Mouse (Mus musculus) kidney, embryonic 15.5 days (tissue): ENCODE results near the gene Olfr718-ps1. TPM values are rescaled to one million over a fixed set of nuclear protein-coding genes. Genes with fewer than 3 reads are reported as not detected.
A peak's percentile ranks its signal among the peaks of the same experiment; 100 is the strongest.
"Not testable (repeated sequence)": the region's sequence is repeated elsewhere in the genome, so short reads cannot be mapped to it uniquely, and the experiment has no call there.

Experiments
- ATAC-seq: fragments of 200-750 bp; cut with Nextera tagmentation; replicated peaks from 2 replicates; pipeline ENCODE4 v1.8.0; 2017; ENCODE audit warnings: moderate TSS enrichment; ENCODE audit not compliant: low FRiP score
- H3K27ac ChIP-seq: fragments of 300-500 bp; sonication (generic); 2 replicates; pipeline ENCODE4 v1.5.1; 2015; ENCODE audit warnings: mild to moderate bottlenecking, inconsistent platforms
- H3K27me3 ChIP-seq: fragments of 300-500 bp; sonication (generic); 2 replicates; pipeline ENCODE4 v1.6.1; 2015; ENCODE audit warnings: inconsistent platforms
- H3K36me3 ChIP-seq: fragments of 300-500 bp; sonication (generic); 2 replicates; pipeline ENCODE4 v1.6.1; 2015; ENCODE audit warnings: inconsistent platforms
- H3K4me1 ChIP-seq: fragments of 300-500 bp; sonication (generic); 2 replicates; pipeline ENCODE4 v1.6.1; 2015; ENCODE audit warnings: inconsistent platforms
- H3K4me2 ChIP-seq: fragments of 300-500 bp; sonication (generic); 2 replicates; pipeline ENCODE4 v1.6.1; 2015; ENCODE audit warnings: moderate library complexity, mild to moderate bottlenecking, inconsistent platforms
- H3K4me3 ChIP-seq: fragments of 300-500 bp; sonication (generic); replicated peaks from 2 replicates; pipeline ENCODE4 v1.5.1; 2015; ENCODE audit warnings: mild to moderate bottlenecking, inconsistent platforms
- H3K9ac ChIP-seq: fragments of 300-500 bp; sonication (generic); 2 replicates; pipeline ENCODE4 v1.6.1; 2015; ENCODE audit warnings: mild to moderate bottlenecking, inconsistent platforms
- H3K9me3 ChIP-seq: fragments of 300-500 bp; sonication (generic); replicated peaks from 2 replicates; pipeline ENCODE4 v1.6.1; 2016; ENCODE audit warnings: inconsistent platforms
- WGBS: fragments of 180-500 bp; shearing (Covaris S2); methylation state at CpG from one replicate; pipeline ENCODE4 v1.1.7; 2015; ENCODE audit warnings: mixed read lengths; 5-methylcytosine and 5-hydroxymethylcytosine counted together
- polyA plus RNA-seq: library from polyadenylated mRNA; unstranded; fragments of >200 nt; fragmentation: Nextera tagmentation; extraction: Ambion mirVana; gene quantifications from 2 replicates; pipeline ENCODE4 v1.2.1, GENCODE M21; 2015

Gene Olfr718-ps1
- 0.04 TPM in 1 of 2 replicates, not detected in the other for polyA plus RNA-seq

GRCm38 (mm10) chr5:143147481-143147880 is at the start of gene Olfr718-ps1:
Gene Olfr718-ps1 (minus strand): TSS chr5:143147581.
- no peak within 1 kb of the TSS for H3K4me2 ChIP-seq
- H3K4me3 ChIP-seq: no peak within 1 kb of the TSS
- H3K9me3 ChIP-seq: 0 out of 2 replicates have a peak, but pooled peaks cover 2% of the 10 kb centered on the region
- ATAC-seq: no peak
- H3K36me3 ChIP-seq: no peaks in the 10 kb centered on the region
- 80% methylated on average over 3 of the region's 3 CpGs for WGBS
- H3K4me1 ChIP-seq: no peaks in the 10 kb centered on the region
- H3K27me3 ChIP-seq: no peaks in the 10 kb centered on the region
- no peak within 1 kb of the TSS for H3K9ac ChIP-seq
- no peak within 1 kb of the TSS for H3K27ac ChIP-seq

GRCm38 (mm10) chr5:143196506-143196905 is 49.1 kb upstream of the Olfr718-ps1 start:
- Histone ChIP-seq H3K4me1 (no peaks in the 10 kb centered on the region), H3K27me3 (no peaks in the 10 kb centered on the region), H3K9ac (no peak overlapping the region), H3K9me3 (no peaks in the 10 kb centered on the region), H3K27ac (no peak overlapping the region), H3K4me3 (no peak overlapping the region), H3K36me3 (no peaks in the 10 kb centered on the region), H3K4me2 (no peak overlapping the region)
- WGBS: 93% methylated on average over 4 of the region's 4 CpGs
- ATAC-seq: no peak

- H3K4me3 ChIP-seq: no peak overlapping the region
- H3K4me1 ChIP-seq: no peaks in the 10 kb centered on the region
- WGBS: 71% methylated on average over 2 of the region's 2 CpGs
- no peak overlapping the region for H3K9ac ChIP-seq
- H3K36me3 ChIP-seq: no peaks in the 10 kb centered on the region
- H3K4me2 ChIP-seq: no peak overlapping the region
- no peaks in the 10 kb centered on the region for H3K27me3 ChIP-seq
- no peak overlapping the region for H3K27ac ChIP-seq
- no peak for ATAC-seq
- H3K9me3 ChIP-seq: no peaks in the 10 kb centered on the region
Observed at GRCm38 (mm10) chr5:143195166-143195565, 47.8 kb upstream of the Olfr718-ps1 start.

GRCm38 (mm10) chr5:143194747-143195146 is 47.4 kb upstream of the Olfr718-ps1 start:
- not testable (repeated sequence) for H3K36me3 ChIP-seq, H3K27ac ChIP-seq, H3K4me1 ChIP-seq, H3K9me3 ChIP-seq, H3K4me2 ChIP-seq, ATAC-seq, H3K4me3 ChIP-seq, H3K9ac ChIP-seq, H3K27me3 ChIP-seq
- WGBS: 63% methylated on average over 8 of the region's 8 CpGs

- WGBS: 87% methylated on average over 8 of the region's 8 CpGs
- Histone ChIP-seq H3K4me1 (no peaks in the 10 kb centered on the region), H3K4me3 (no peak overlapping the region), H3K27ac (no peak overlapping the region), H3K36me3 (no peaks in the 10 kb centered on the region), H3K9me3 (no peaks in the 10 kb centered on the region), H3K27me3 (no peaks in the 10 kb centered on the region), H3K9ac (no peak overlapping the region), H3K4me2 (no peak overlapping the region)
- no peak for ATAC-seq
Observed at GRCm38 (mm10) chr5:143192806-143193205, 45.4 kb upstream of the Olfr718-ps1 start.

GRCm38 (mm10) chr5:143188014-143188413 is 40.6 kb upstream of the Olfr718-ps1 start:
- 75% methylated on average over 1 of the region's 1 CpGs for WGBS

GRCm38 (mm10) chr5:143180255-143181076 is 33.1 kb upstream of the Olfr718-ps1 start, which contains the start of the genes Rbak and Spdye4b:
Gene Rbak (minus strand): TSS chr5:143180775.
Gene Spdye4b (plus strand): TSS chr5:143181017.
- Histone ChIP-seq H3K9ac (peak within 1 kb of the TSS; percentile 84), H3K36me3 (peaks cover 35% of the 10 kb centered on the region), H3K27ac (peak within 1 kb of the TSS; percentile 91), H3K4me2 (peak within 1 kb of the TSS; percentile 77), H3K27me3 (no peaks in the 10 kb centered on the region), H3K4me3 (peak within 1 kb of the TSS; percentile 68), H3K4me1 (peaks cover 11% of the 10 kb centered on the region), H3K9me3 (peaks cover 5% of the 10 kb centered on the region; the same call in 1 of the 2 replicates)
- peak; percentile 96 for ATAC-seq
- WGBS: under 1% methylated on average over 58 of the region's 58 CpGs

More at GRCm38 (mm10) chr5:143188014-143188413, 40.6 kb upstream of the Olfr718-ps1 start:
- H3K9me3 ChIP-seq, ATAC-seq, H3K4me2 ChIP-seq, H3K4me3 ChIP-seq, H3K36me3 ChIP-seq, H3K4me1 ChIP-seq, H3K27ac ChIP-seq, H3K9ac ChIP-seq, H3K27me3 ChIP-seq: not testable (repeated sequence)

GRCm38 (mm10) chr5:143179179-143179578 is 31.8 kb upstream of the Olfr718-ps1 start:
- Histone ChIP-seq H3K4me3 (peak overlapping the region; percentile 68; the same call in 1 of the 2 replicates), H3K9ac (0 out of 2 replicates have a peak overlapping the region, but pooled peaks have one; percentile 84), H3K36me3 (peaks cover 48% of the 10 kb centered on the region), H3K4me2 (peak overlapping the region; percentile 77), H3K9me3 (peaks cover 5% of the 10 kb centered on the region; the same call in 1 of the 2 replicates), H3K4me1 (peaks cover 11% of the 10 kb centered on the region), H3K27ac (no peak overlapping the region), H3K27me3 (no peaks in the 10 kb centered on the region)
- WGBS: 38% methylated on average over 6 of the region's 6 CpGs
- ATAC-seq: no peak

- Histone ChIP-seq H3K4me2 (no peak overlapping the region), H3K27ac (no peak overlapping the region), H3K4me3 (no peak overlapping the region), H3K36me3 (peaks cover 63% of the 10 kb centered on the region), H3K4me1 (peaks cover 11% of the 10 kb centered on the region), H3K9ac (no peak overlapping the region), H3K27me3 (no peaks in the 10 kb centered on the region), H3K9me3 (peaks cover 5% of the 10 kb centered on the region; the same call in 1 of the 2 replicates)
- WGBS: 89% methylated on average over 3 of the region's 3 CpGs
- no peak for ATAC-seq
Observed at GRCm38 (mm10) chr5:143177541-143178200, 30.3 kb upstream of the Olfr718-ps1 start.

- peaks cover 5% of the 10 kb centered on the region; the same call in 1 of the 2 replicates for H3K9me3 ChIP-seq
- no peaks in the 10 kb centered on the region for H3K27me3 ChIP-seq
- H3K4me3 ChIP-seq: no peak overlapping the region
- no peak overlapping the region for H3K4me2 ChIP-seq
- no peak overlapping the region for H3K27ac ChIP-seq
- H3K4me1 ChIP-seq: peaks cover 11% of the 10 kb centered on the region
- WGBS: 94% methylated on average over 4 of the region's 4 CpGs
- H3K36me3 ChIP-seq: peaks cover 80% of the 10 kb centered on the region
- no peak overlapping the region for H3K9ac ChIP-seq
- no peak for ATAC-seq
Observed at GRCm38 (mm10) chr5:143175970-143176369, 28.6 kb upstream of the Olfr718-ps1 start.

GRCm38 (mm10) chr5:143165508-143166070 is 18.2 kb upstream of the Olfr718-ps1 start:
- Histone ChIP-seq H3K9ac (no peak overlapping the region), H3K4me1 (peaks cover 10% of the 10 kb centered on the region), H3K4me2 (peak overlapping the region; percentile 49), H3K9me3 (no peaks in the 10 kb centered on the region), H3K4me3 (peak overlapping the region; percentile 17), H3K27me3 (no peaks in the 10 kb centered on the region), H3K36me3 (no peaks in the 10 kb centered on the region), H3K27ac (no peak overlapping the region)
- WGBS: 9% methylated on average over 18 of the region's 18 CpGs
- ATAC-seq: peak; percentile 43; the same call in 1 of the 2 replicates
